ENCODE assay signal across 28 mouse cellular contexts in the genomic region with DNA sequence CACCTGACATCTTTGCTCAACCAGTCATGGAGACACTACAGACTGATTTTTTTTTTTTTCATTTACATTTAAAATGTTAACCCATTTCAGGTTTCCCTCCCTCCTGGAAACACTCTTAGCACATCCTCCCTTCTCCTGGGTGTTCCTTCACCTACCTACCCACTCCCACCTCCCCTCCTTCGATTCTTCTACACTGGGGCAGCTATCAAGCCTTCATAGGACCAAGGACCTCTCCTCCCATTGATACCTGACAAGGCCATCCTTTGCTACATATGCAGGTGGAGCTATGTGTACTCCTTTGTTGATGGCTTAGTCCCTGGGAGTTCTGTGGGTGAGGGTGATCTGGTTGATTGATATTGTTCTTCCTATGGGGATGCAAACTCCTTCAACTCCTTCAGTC. TPM values are rescaled to one million over a fixed set of nuclear protein-coding genes. Genes with fewer than 3 reads are reported as not detected.
DNase-seq lines count a peak whose midpoint lies in the region; ATAC-seq lines count a peak whose summit lies in the region.
"Had no signal": no experiment of that assay in that cellular context is flagged by ENCODE, and none has a peak within 500 bp of the region (broad histone marks: within the 10 kb centered on the region; RNA-seq: fewer than 3 reads in every experiment).

No protein-coding gene starts in this region.

- no peak overlapping the region for H3K27ac ChIP-seq in intestine, embryonic 14.5 days (ENCODE audit: low read depth)
- H3K27ac ChIP-seq in intestine, embryonic 15.5 days, result no peak overlapping the region
- no peak overlapping the region for H3K27ac ChIP-seq in midbrain, embryonic 11.5 days (ENCODE audit: low read depth, low read length)
- no peak overlapping the region for H3K27ac ChIP-seq in midbrain, embryonic 10.5 days (replicated peaks)
- H3K27ac ChIP-seq in brown adipose tissue, adult 24 weeks (replicated peaks; ENCODE audit: low read depth, low read length), result peak overlapping the region; percentile 17; the same call in 1 of the 2 replicates

- 77% methylated on average over 1 of the region's 1 CpGs for WGBS in intestine, embryonic 14.5 days
- WGBS in intestine, embryonic 15.5 days, result 89% methylated on average over 1 of the region's 1 CpGs
- WGBS in midbrain, embryonic 11.5 days, result 88% methylated on average over 1 of the region's 1 CpGs
- 87% methylated on average over 1 of the region's 1 CpGs for WGBS in midbrain, embryonic 10.5 days

- H3K9ac ChIP-seq in intestine, embryonic 14.5 days (ENCODE audit: low read length), result no peak overlapping the region
- H3K9ac ChIP-seq in intestine, embryonic 15.5 days, result no peak overlapping the region
- no peak overlapping the region for H3K9ac ChIP-seq in midbrain, embryonic 11.5 days (ENCODE audit: low read length)

- no peak for ATAC-seq in intestine, embryonic 14.5 days (replicated peaks; ENCODE audit: low FRiP score, low TSS enrichment, low read depth)
- ATAC-seq in intestine, embryonic 15.5 days, result no peak
- ATAC-seq in midbrain, embryonic 11.5 days (ENCODE audit: low FRiP score), result no peak
- ATAC-seq: activated CD4-positive, CD25-positive, alpha-beta regulatory T cell, adult 4 months; CD4-positive, CD25-positive, alpha-beta regulatory T cell, adult 4 months; Patski had no signal

- no peak overlapping the region for H3K4me2 ChIP-seq in intestine, embryonic 14.5 days (ENCODE audit: low read length)
- H3K4me2 ChIP-seq in intestine, embryonic 15.5 days (replicated peaks), result no peak overlapping the region
- no peak overlapping the region for H3K4me2 ChIP-seq in midbrain, embryonic 11.5 days

- peaks cover 24% of the 10 kb centered on the region for H3K36me3 ChIP-seq in intestine, embryonic 14.5 days (ENCODE audit: control insufficient read depth, insufficient read depth, low read length)
- peaks cover 8% of the 10 kb centered on the region; the same call in 1 of the 2 replicates for H3K36me3 ChIP-seq in intestine, embryonic 15.5 days
- H3K36me3 ChIP-seq in midbrain, embryonic 11.5 days (ENCODE audit: control insufficient read depth, insufficient read depth, low read length), result peaks cover 7% of the 10 kb centered on the region
- peaks cover 43% of the 10 kb centered on the region for H3K36me3 ChIP-seq in midbrain, embryonic 10.5 days
- H3K36me3 ChIP-seq: G1E had no signal

- intact Hi-C loops in heart, postnatal 25 days (cut with DNase I), result no loop called here

- no peaks in the 10 kb centered on the region for H3K4me1 ChIP-seq in intestine, embryonic 14.5 days (replicated peaks; ENCODE audit: control insufficient read depth, insufficient read depth, low read length)
- H3K4me1 ChIP-seq in intestine, embryonic 15.5 days (replicated peaks), result no peaks in the 10 kb centered on the region
- no peaks in the 10 kb centered on the region for H3K4me1 ChIP-seq in midbrain, embryonic 11.5 days (ENCODE audit: control insufficient read depth, insufficient read depth, low read length)
- no peaks in the 10 kb centered on the region for H3K4me1 ChIP-seq in midbrain, embryonic 10.5 days
- H3K4me1 ChIP-seq in brown adipose tissue, adult 24 weeks (ENCODE audit: control insufficient read depth, insufficient read depth, insufficient read length, low read length), result peaks cover 13% of the 10 kb centered on the region

- no peaks in the 10 kb centered on the region for H3K27me3 ChIP-seq in intestine, embryonic 14.5 days (replicated peaks; ENCODE audit: control insufficient read depth, insufficient read depth, low read length)
- no peaks in the 10 kb centered on the region for H3K27me3 ChIP-seq in intestine, embryonic 15.5 days (replicated peaks)
- H3K27me3 ChIP-seq in midbrain, embryonic 11.5 days (ENCODE audit: control insufficient read depth, insufficient read depth, low read length), result no peaks in the 10 kb centered on the region
- no peaks in the 10 kb centered on the region for H3K27me3 ChIP-seq in midbrain, embryonic 10.5 days (ENCODE audit: low read depth, poor library complexity, severe bottlenecking)
- H3K27me3 ChIP-seq: CH12.LX, Patski had no signal

- H3K4me3 ChIP-seq in intestine, embryonic 14.5 days (ENCODE audit: low read depth, low read length), result no peak overlapping the region
- no peak overlapping the region for H3K4me3 ChIP-seq in intestine, embryonic 15.5 days (replicated peaks)
- no peak overlapping the region for H3K4me3 ChIP-seq in midbrain, embryonic 11.5 days (ENCODE audit: low read depth, low read length)
- no peak overlapping the region for H3K4me3 ChIP-seq in midbrain, embryonic 10.5 days
- H3K4me3 ChIP-seq in brown adipose tissue, adult 24 weeks (ENCODE audit: insufficient read depth, low read depth, low read length), result no peak overlapping the region

- DNase-seq in heart, adult 11 months, result peak; percentile 75
- no peak for DNase-seq in heart, postnatal 25 days (ENCODE audit: low spot score)
- peak; percentile 34 for DNase-seq in intestine, embryonic 14.5 days (ENCODE audit: low spot score)
- peak; percentile 77 for DNase-seq in midbrain, embryonic 11.5 days (ENCODE audit: low spot score, missing footprints)
- no peak for DNase-seq in midbrain, embryonic 10.5 days (ENCODE audit: low spot score)
- DNase-seq in retina, embryonic 14.5 days (ENCODE audit: low spot score), result no peak
- DNase-seq: adrenal gland, adult 2 months; adrenal gland, adult 8-10 months; adrenal gland, postnatal 10 days; adrenal gland, postnatal 14 days; adrenal gland, postnatal 25 days; adrenal gland, postnatal 36 days; B cell, adult 2 months; cerebellum, adult 11 months; cerebellum, adult 11-12 months; cerebellum, adult 18-20 months had no signal

- no peaks in the 10 kb centered on the region for H3K9me3 ChIP-seq in intestine, embryonic 14.5 days (ENCODE audit: control insufficient read depth, low read length)
- H3K9me3 ChIP-seq in intestine, embryonic 15.5 days, result no peaks in the 10 kb centered on the region
- no peaks in the 10 kb centered on the region for H3K9me3 ChIP-seq in midbrain, embryonic 11.5 days (ENCODE audit: control insufficient read depth, low read length)
- no peaks in the 10 kb centered on the region for H3K9me3 ChIP-seq in midbrain, embryonic 10.5 days (replicated peaks)
- H3K9me3 ChIP-seq: G1E had no signal

RNA-seq across cellular contexts. Expression of a gene that starts 40.5 kb away (rescaled TPM):
- total RNA-seq in heart, postnatal 25 days (2021), result not detected
- not detected in 2 replicates for polyA plus RNA-seq in intestine, embryonic 14.5 days (2014; fragmentation: Nextera tagmentation; extraction: Ambion mirVana)
- not detected in 2 replicates for polyA plus RNA-seq in intestine, embryonic 15.5 days (2015; fragmentation: Nextera tagmentation; extraction: Ambion mirVana)
- polyA plus RNA-seq in midbrain, embryonic 11.5 days (2014; fragmentation: Nextera tagmentation; extraction: Ambion mirVana), result 0.10 TPM in 1 of 2 replicates, not detected in the other
- polyA plus RNA-seq in midbrain, embryonic 10.5 days (2016; fragmentation: Nextera tagmentation; extraction: Ambion mirVana), result not detected in 2 replicates
- polyA plus RNA-seq in brown adipose tissue, adult 24 weeks (2012; ENCODE audit: insufficient read depth, insufficient read length, missing spikeins), result not detected in 2 replicates
- total RNA-seq: adrenal gland, adult 18-20 months; adrenal gland, adult 2 months; adrenal gland, adult 8-10 months; adrenal gland, postnatal 10 days; adrenal gland, postnatal 14 days; adrenal gland, postnatal 25 days; adrenal gland, postnatal 4 days; CH12.LX; MEL had no signal
- polyA plus RNA-seq: activated CD4-positive, CD25-positive, alpha-beta regulatory T cell, adult 4 months; adrenal gland, adult 2 months; brain, embryonic 14.5 days; C2C12; CD4-positive, CD25-positive, alpha-beta regulatory T cell, adult 4 months; G1E; Patski had no signal

Comparison
In these comparisons a context has a peak if more than half of its experiments do, and no peak if none do; other contexts are left out.
1. DNase-seq: peak in heart, adult 11 months (single experiment), intestine, embryonic 14.5 days (single experiment) and midbrain, embryonic 11.5 days (single experiment); none in heart, postnatal 25 days (single experiment), midbrain, embryonic 10.5 days (single experiment) and retina, embryonic 14.5 days (single experiment).